Mouse (Mus musculus) liver, embryonic 16.5 days (tissue): ENCODE data around the gene Rffl. TPM values are rescaled to one million over a fixed set of nuclear protein-coding genes. Genes with fewer than 3 reads are reported as not detected.
"Not testable (repeated sequence)": the region's sequence is repeated elsewhere in the genome, so short reads cannot be mapped to it uniquely, and the experiment has no call there.

ENCODE experiments used
- ATAC-seq: fragments of 200-750 bp; cut with Nextera tagmentation; 2 replicates; pipeline ENCODE4 v1.8.0; 2017; ENCODE audit warnings: low read depth, mild to moderate bottlenecking, moderate number of reproducible peaks, moderate library complexity
- H3K27ac ChIP-seq: fragments of 300-500 bp; sonication (generic); 2 replicates; pipeline ENCODE4 v1.5.1; 2014; ENCODE audit warnings: mild to moderate bottlenecking, low read length
- H3K27me3 ChIP-seq: fragments of 300-500 bp; sonication (generic); 2 replicates; pipeline ENCODE4 v1.6.1; 2014; ENCODE audit warnings: low read depth, low read length, mixed read lengths; ENCODE audit not compliant: control insufficient read depth, insufficient read depth
- H3K36me3 ChIP-seq: fragments of 300-500 bp; sonication (generic); 2 replicates; pipeline ENCODE4 v1.6.1; 2014; ENCODE audit warnings: mild to moderate bottlenecking; ENCODE audit not compliant: control insufficient read depth, insufficient read depth
- H3K4me1 ChIP-seq: fragments of 300-500 bp; sonication (generic); 2 replicates; pipeline ENCODE4 v1.6.1; 2014; ENCODE audit warnings: low read depth, low read length, mixed read lengths; ENCODE audit not compliant: control insufficient read depth
- H3K4me2 ChIP-seq: fragments of 300-500 bp; sonication (generic); 2 replicates; pipeline ENCODE4 v1.6.1; 2014; ENCODE audit warnings: low read depth, low read length, mixed read lengths
- H3K4me3 ChIP-seq: fragments of 300-500 bp; sonication (generic); 2 replicates; pipeline ENCODE4 v1.5.1; 2014; ENCODE audit warnings: low read depth, mild to moderate bottlenecking, low read length
- H3K9ac ChIP-seq: fragments of 300-500 bp; sonication (generic); 2 replicates; pipeline ENCODE4 v1.6.1; 2014; ENCODE audit warnings: low read depth, low read length
- H3K9me3 ChIP-seq: fragments of 300-500 bp; sonication (generic); replicated peaks from 2 replicates; pipeline ENCODE4 v1.6.1; 2016; ENCODE audit warnings: low read length; ENCODE audit not compliant: control insufficient read depth
- WGBS: fragments of 180-500 bp; shearing (Covaris S2); extraction: QIAGEN DNeasy Blood & Tissue Kit; methylation state at CpG from one replicate; pipeline ENCODE4 v1.1.7; 2014; ENCODE audit not compliant: insufficient replicate concordance; 5-methylcytosine and 5-hydroxymethylcytosine counted together
- polyA plus RNA-seq: library from polyadenylated mRNA; unstranded; fragments of >200 nt; fragmentation: Nextera tagmentation; extraction: Ambion mirVana; gene quantifications from 2 replicates; pipeline ENCODE4 v1.2.1, GENCODE M21; 2015

Gene Rffl
- polyA plus RNA-seq, 1 experiment from 2014 or later, result 26.4 TPM

DNA sequence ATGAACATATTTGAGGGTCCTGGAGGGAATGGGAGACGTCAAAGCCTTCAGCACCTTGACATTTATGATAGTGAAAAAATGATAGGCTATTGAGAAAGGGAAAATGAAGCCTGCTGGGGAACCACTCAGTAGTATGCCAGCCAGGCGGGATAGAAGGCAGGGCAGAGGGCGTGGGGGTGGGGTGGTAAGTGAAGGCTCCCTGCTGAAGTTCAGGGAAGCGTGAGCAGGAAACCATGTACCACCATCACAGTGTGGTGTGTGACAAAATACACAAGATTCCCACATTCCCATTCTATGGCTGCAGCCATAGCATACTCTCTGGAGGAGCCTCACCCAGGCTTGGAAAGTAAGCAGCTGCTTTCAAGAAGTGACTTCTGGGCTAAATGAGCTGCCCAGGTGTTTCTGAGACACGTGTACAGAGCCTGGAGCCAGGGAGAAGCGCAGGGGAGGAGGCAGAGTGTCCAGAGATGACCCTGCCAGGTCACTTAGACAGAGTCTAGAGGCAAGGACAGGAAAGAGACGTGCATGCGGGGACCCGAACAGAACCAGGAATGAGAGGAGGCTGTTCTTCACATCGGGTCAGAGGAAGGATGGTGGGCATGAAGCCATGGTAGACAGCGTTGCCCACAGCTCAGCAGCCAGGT lies 26.1 kb downstream of the Rffl start:
- Histone ChIP-seq H3K4me1 (peaks cover 67% of the 10 kb centered on the region), H3K36me3 (peaks cover 5% of the 10 kb centered on the region; the same call in 1 of the 2 replicates), H3K27me3 (no peaks in the 10 kb centered on the region), H3K9me3 (no peaks in the 10 kb centered on the region), H3K4me3 (peak overlapping the region; percentile 67), H3K4me2 (peak overlapping the region; percentile 84), H3K9ac (peak overlapping the region; percentile 84), H3K27ac (peak overlapping the region; percentile 98)
- 36% methylated on average over 11 of the region's 11 CpGs for WGBS
- ATAC-seq, result no peak

DNA sequence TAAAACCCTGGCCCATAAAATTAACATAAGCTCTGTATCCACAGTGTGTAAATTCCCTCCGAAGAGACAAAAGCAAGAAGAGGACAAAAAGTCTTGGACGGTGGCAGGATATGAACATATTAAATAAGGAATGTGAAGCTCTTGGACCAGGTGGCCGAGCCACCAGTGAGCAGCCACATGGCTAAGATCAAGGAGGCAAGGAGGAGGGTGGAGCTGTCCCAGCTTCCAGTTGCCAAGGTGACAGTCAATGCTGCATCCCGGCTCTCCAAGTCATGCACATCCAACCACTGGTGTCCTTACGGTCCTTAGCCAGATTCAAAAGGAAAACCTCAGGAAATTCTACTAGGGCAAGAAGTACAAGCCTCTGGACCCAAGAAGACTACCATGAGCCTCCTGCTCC lies 32.5 kb downstream of the Rffl start:
- H3K4me1 ChIP-seq, result peaks cover 26% of the 10 kb centered on the region
- no peak overlapping the region for H3K9ac ChIP-seq
- peaks cover 13% of the 10 kb centered on the region for H3K36me3 ChIP-seq
- H3K27ac ChIP-seq, result no peak overlapping the region
- no peak overlapping the region for H3K4me3 ChIP-seq
- no peak overlapping the region for H3K4me2 ChIP-seq
- H3K27me3 ChIP-seq, result no peaks in the 10 kb centered on the region
- ATAC-seq, result no peak
- no peaks in the 10 kb centered on the region for H3K9me3 ChIP-seq
- 68% methylated on average over 5 of the region's 5 CpGs for WGBS

DNA sequence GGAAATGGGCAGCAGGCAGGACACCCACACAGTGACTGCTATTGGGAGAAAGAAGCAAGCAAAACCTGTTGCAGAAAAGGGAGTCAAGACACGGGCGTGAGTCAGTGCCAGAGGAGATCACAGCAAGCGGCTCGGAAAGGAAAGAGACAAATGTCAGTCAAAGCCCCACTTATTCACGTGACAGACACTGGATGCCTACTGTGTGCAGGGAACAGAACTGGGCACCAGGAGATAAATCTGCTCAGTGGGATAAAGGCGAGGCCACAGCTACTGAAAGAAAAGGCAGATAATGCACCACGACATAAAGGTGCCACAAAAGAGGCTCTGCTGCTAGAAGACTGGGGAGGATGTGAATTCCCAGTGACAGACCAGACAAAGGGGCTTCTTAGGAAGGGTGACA lies 33.2 kb downstream of the Rffl start:
- Histone ChIP-seq H3K27me3 (no peaks in the 10 kb centered on the region), H3K4me3 (no peak overlapping the region), H3K9me3 (no peaks in the 10 kb centered on the region), H3K27ac (no peak overlapping the region), H3K4me1 (peaks cover 26% of the 10 kb centered on the region), H3K9ac (no peak overlapping the region), H3K36me3 (peaks cover 13% of the 10 kb centered on the region), H3K4me2 (no peak overlapping the region)
- WGBS, result 40% methylated on average over 7 of the region's 7 CpGs
- no peak for ATAC-seq

DNA sequence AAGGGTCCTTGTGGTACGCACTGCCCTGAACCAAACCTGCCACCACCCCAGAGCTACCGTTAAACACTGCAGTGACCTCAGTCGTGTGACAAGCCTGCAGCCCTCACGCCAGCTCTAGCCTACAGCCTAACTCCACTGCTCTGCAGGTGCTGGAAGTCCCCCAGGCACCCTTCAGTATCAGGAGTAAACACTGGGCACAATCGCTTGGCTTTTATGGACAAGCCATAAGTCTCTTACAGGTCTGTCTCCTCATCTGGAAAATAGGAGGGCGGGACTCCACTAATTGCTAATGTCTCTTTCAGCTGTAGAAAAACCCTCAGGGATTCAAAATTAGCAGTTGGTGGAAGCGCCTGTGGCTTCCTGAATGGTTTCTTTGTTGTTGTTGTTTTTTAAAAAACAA lies 33.8 kb downstream of the Rffl start:
- peaks cover 26% of the 10 kb centered on the region for H3K4me1 ChIP-seq
- no peak for ATAC-seq
- no peak overlapping the region for H3K4me2 ChIP-seq
- no peaks in the 10 kb centered on the region for H3K27me3 ChIP-seq
- no peak overlapping the region for H3K9ac ChIP-seq
- H3K4me3 ChIP-seq, result no peak overlapping the region
- H3K36me3 ChIP-seq, result peaks cover 13% of the 10 kb centered on the region
- whole genome bisulfite sequencing, result 75% methylated on average over 7 of the region's 7 CpGs
- H3K9me3 ChIP-seq, result no peaks in the 10 kb centered on the region
- no peak overlapping the region for H3K27ac ChIP-seq

DNA sequence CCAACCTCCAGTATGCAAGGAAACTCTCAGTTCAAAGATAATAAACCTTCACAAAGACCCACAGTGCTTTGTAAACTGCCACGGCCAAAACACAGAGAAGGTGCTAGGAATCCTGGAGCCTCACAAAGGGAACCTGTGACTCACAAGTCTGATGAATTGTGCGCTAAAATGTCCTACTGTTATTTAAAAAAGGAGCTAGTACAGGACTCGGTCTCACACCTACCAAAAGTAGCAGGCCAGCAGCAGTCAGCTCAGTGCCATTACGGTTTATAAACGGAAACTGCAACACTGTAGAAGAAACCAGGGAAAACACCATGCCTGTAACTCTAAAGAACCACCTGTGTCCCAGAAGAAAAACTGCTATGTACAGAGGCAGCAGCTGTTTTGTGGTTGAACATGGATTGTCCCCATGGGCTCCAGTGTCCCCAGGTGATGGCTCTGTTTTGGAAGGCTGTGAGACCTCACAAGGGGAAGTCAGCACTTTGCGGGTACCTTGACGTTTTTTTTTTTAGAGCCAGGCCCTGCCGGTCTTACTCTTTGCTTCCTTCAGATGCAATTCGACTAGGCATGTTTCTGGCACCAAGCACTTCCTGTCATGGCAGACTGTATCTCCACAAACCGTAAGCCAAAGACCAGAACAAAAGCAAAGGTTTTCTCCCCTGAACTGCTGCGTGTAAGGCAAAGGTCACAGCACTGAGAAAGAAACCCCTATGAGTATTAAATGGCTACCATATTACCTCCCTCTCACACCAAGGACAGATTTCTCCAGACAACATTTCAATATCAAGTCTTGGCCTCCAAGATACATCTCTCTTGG lies 35.2 kb downstream of the Rffl start:
- H3K4me3 ChIP-seq, result no peak overlapping the region
- WGBS, result 71% methylated on average over 11 of the region's 11 CpGs
- no peak overlapping the region for H3K4me2 ChIP-seq
- peaks cover 32% of the 10 kb centered on the region for H3K4me1 ChIP-seq
- H3K27me3 ChIP-seq, result no peaks in the 10 kb centered on the region
- no peaks in the 10 kb centered on the region for H3K9me3 ChIP-seq
- no peak overlapping the region for H3K27ac ChIP-seq
- H3K36me3 ChIP-seq, result peaks cover 13% of the 10 kb centered on the region
- no peak overlapping the region for H3K9ac ChIP-seq
- ATAC-seq, result no peak

DNA sequence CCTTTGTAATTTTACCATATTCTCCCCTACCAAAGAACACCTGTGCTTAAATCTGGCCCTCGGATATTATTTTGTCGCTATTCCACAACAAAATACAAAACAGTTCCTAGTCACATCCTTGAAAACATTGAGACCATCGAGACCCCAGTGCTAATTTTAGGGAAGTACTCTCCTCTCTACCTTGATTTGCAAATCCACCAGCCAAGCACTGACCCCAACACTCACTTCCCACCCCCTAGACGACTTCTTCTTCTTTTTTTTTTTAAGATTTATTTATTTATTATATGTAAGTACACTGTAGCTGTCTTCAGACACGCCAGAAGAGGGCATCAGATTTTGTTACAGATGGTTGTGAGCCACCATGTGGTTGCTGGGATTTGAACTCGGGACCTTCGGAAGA lies 36.7 kb downstream of the Rffl start:
- not testable (repeated sequence) for H3K36me3 ChIP-seq, H3K27ac ChIP-seq, H3K4me2 ChIP-seq, H3K27me3 ChIP-seq, H3K4me3 ChIP-seq, ATAC-seq, H3K9me3 ChIP-seq, H3K9ac ChIP-seq
- 60% methylated on average over 7 of the region's 7 CpGs for WGBS
- H3K4me1 ChIP-seq, result peaks cover 23% of the 10 kb centered on the region

DNA sequence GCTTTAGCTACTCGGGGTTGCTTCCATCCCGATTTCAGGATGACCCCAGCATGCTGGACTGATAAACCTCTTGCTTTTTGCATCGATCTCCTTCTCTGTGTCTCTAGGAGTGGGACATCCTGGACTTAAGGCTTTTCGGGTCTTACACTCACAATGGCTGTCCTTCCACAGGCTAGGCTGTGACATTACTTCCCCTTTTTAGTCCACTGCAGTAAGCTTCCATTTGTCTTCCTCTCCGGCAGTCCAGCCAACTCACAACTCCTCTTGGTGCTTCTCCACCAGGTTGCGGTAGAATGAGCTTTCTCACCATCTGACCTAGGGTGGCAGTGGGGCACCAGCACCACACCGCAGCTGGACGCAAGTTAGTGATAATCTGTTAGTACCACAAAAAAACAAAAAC lies 37.1 kb downstream of the Rffl start:
- no peak for ATAC-seq

DNA sequence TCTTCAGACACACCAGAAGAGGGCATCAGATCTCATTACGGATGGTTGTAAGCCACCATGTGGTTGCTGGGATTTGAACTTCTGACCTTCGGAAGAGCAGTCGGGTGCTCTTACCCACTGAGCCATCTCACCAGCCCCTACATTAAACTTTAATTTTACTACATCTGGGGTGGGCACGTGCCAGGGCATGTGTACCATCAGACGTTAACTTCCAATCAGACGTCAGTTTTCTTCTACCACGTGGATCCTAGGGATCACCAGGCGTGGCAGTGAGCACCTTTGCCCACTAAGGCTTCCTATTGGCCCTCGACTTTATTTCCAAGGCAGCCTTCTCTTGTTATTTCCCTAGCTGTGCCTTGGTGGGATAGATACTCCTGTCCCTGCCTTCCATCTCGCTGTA lies 38.6 kb downstream of the Rffl start:
- not testable (repeated sequence) for H3K27ac ChIP-seq, H3K4me2 ChIP-seq, H3K9ac ChIP-seq, ATAC-seq, H3K27me3 ChIP-seq, H3K4me3 ChIP-seq, H3K9me3 ChIP-seq
- peaks cover 10% of the 10 kb centered on the region for H3K36me3 ChIP-seq
- WGBS, result 77% methylated on average over 10 of the region's 10 CpGs
- H3K4me1 ChIP-seq, result peaks cover 16% of the 10 kb centered on the region

More for the DNA sequence above, 37.1 kb downstream of the Rffl start:
- Histone ChIP-seq H3K9me3 (no peaks in the 10 kb centered on the region), H3K4me1 (peaks cover 23% of the 10 kb centered on the region), H3K36me3 (peaks cover 8% of the 10 kb centered on the region), H3K4me2 (no peak overlapping the region), H3K9ac (no peak overlapping the region), H3K27ac (no peak overlapping the region), H3K27me3 (no peaks in the 10 kb centered on the region), H3K4me3 (no peak overlapping the region)
- 47% methylated on average over 8 of the region's 8 CpGs for WGBS
